Mouse (Mus musculus): ENCODE data around the gene Nosip.
"Not testable (repeated sequence)": the region's sequence is repeated elsewhere in the genome, so short reads cannot be mapped to it uniquely, and the experiment has no call there.

Gene Nosip

DNA sequence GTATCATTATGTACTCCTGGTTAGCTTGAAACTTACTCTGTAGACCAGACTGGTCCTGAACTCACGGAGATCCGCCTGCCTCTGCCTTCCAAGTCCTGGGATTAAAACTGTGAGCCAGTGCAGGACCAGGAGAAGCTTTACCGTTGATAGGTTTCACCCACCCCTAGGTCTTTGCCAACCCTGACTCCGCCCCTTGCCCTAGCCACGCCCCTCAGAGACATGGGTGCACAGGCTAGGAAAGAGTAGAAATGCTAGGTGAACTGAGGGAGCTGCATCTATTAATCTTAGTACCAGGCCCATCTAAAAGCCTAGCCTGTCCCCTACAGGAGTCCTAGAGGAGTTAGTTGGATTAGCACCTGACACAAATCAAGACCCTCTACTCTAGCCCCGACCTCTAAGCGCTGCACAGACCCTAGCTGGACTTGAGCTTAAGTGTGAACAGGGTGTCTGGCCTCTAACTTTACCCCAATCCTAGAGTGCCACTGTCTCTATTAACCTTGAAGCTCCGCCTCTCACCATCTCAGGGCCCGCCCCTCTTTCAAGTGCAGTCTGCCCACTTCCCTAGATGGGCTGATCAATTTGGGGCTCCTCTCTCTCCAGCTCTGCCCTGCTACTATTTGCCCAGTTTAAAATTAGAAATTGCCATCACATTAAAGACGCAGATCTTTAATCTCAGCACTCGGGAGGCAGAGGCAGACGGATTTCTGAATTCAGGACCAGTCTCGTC is 28.2 kb downstream of the Nosip start:
- no peak for DNase-seq (ENCODE audit: low spot score)

- DNase-seq (ENCODE audit: low spot score), result peak; percentile 32
Observed at GRCm38 (mm10) chr7:45091001-45091990, 29.1 kb downstream of the Nosip start.

- DNase-seq (ENCODE audit: low spot score), result peak; percentile 76
Observed at GRCm38 (mm10) chr7:45092048-45092447, 29.8 kb downstream of the Nosip start, which contains the start of gene Rcn3. TSS of gene Rcn3 (minus strand) at chr7:45092221.

GRCm38 (mm10) chr7:45092828-45093515 is 30.7 kb downstream of the Nosip start:
- DNase-seq (ENCODE audit: low spot score), result no peak

DNA sequence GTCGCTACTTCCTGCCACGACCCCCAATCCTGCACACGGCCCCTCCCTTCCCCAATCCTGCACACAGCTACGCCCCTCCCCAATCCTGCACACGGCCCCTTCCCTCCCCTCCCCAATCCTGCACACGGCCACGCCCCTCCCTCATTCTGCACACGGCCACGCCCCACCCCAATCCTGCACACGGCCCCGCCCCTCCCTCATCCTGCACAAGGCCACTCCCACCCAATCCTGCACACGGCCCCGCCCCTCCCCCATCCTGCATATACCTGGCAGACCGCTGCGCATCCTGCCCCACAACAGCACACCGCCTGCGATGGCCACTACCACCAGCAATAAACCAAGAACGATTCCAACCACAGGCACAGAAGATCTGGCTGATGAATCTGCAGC is 31.3 kb downstream of the Nosip start:
- DNase-seq (ENCODE audit: low spot score), result no peak

- no peak for DNase-seq (ENCODE audit: low spot score)
Observed at GRCm38 (mm10) chr7:45094121-45094520, 31.9 kb downstream of the Nosip start.

DNA sequence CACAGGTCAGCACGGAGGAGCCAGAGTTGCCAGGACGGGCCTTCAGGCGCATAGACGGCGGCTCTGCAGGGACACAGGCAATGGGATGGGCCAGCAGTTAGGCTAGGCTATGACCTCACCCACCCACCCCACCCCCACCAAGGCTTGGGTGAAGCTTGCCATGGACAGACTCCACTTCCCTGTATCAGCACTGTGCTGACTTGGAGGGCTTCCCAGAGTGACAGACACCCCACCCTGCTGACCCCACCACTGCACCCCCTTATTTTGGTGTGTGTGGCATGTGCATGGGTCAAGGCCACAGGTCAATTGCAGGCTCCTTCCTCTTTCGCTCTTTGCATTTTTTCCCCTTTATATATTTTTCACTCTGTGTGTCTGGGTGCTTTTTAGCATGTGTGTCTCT is 33.1 kb downstream of the Nosip start:
- no peak for DNase-seq (ENCODE audit: low spot score)

DNA sequence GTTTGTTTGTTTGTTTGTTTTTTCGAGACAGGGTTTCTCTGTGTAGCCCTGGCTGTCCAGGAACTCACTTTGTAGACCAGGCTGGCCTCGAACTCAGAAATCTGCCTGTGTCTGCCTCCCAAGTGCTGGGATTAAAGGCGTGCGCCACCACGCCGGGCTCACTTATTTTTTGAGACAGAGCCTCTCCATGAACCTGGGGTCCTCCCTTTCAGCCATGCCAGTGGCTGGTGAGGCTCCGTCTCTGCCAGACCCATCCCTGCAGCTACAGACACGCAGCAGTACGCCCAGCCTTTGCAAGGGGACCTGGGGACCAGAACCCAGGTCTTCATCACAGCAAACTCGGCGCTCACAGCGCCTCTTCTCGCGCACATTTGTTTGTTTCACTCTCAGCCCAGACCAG is 33.7 kb downstream of the Nosip start:
- not testable (repeated sequence) for DNase-seq (ENCODE audit: low spot score)

GRCm38 (mm10) chr7:45097479-45097878 is 35.2 kb downstream of the Nosip start:
- DNase-seq (ENCODE audit: low spot score), result no peak

- DNase-seq (ENCODE audit: low spot score), result no peak
Observed at GRCm38 (mm10) chr7:45098541-45099240, 36.5 kb downstream of the Nosip start.

GRCm38 (mm10) chr7:45100046-45100445 is 37.8 kb downstream of the Nosip start:
- no peak for DNase-seq (ENCODE audit: low spot score)

DNA sequence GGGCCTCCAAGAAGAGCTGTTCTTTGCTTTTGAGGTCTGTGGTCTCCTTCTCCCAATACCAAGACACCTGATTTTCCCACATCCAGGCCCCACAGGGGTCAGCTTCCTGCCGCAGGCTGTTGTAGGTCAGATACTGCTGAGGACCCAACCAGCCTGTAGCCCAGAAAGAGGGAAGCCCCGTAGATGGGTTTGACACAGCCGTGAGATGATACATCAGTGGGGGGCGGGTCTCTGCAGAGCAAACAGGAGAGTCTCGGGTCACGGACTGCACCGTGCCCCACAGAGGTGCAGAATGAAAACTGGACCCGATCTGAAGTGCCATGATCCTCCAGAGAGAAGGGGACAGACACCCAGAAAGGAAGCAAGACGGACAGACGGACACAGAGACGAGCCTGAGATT is 40.2 kb downstream of the Nosip start:
- DNase-seq (ENCODE audit: low spot score), result no peak

DNA sequence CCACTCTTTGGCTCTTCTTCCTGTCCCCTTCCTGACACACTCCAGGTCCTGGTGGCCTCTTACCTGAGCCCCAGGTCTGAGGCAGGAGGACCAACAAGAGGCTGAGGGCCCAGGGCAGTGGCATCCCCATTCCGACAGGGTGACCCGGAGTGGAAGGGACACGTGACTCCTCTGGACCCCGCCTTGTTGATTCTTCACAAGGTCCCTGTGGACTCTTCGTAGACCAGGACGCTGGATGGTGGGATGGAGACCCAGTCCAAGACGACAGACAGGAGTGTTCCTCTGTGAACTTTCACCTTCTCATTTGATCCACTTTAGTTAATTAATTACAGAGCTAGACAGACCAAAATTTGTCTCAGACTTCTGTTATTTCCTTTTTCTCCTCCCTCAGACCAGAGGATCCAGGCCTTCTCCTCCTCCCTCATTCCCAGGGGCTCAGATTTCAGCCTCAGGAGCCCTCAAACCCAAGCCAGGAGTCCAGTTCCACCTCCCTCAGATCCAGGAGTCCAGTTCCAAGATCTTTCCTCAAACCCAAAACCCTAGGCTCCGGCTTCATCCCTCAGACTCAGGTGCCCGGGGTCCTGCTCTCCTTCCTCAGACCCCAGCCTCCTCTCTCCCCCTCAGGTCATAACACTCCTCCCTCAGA is 40.8 kb downstream of the Nosip start:
- DNase-seq (ENCODE audit: low spot score), result no peak

DNA sequence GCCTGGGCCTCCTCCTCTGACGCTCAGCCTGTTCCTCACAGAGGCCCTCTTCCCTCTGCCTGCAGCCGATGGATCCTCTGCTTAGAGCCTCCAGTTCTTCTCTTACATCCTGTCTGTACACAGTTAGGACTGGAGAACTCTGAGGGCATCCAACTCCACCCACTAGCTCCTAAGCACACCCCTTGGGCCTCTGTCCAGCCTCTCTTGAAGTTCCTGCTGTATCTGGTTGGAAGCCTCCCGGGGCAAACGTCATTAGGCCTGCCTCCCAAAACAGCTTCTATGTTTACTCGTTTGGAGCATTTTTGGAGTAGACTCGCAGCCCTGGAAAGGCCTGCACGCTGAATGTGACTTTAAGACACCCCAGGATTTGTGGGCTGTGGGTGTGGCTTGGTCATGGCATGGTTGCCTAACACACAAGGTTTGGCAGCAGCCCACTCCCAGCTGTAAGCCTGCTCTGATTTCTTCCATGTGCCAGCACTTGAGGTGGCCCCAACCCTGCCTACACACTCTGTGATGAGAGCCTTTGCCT is 41.5 kb downstream of the Nosip start, which contains the start of gene Fcgrt:
TSS of gene Fcgrt (minus strand) at position 200 of the 529 bp plus-strand sequence.
- peak; percentile 74 for DNase-seq (ENCODE audit: low spot score)

DNA sequence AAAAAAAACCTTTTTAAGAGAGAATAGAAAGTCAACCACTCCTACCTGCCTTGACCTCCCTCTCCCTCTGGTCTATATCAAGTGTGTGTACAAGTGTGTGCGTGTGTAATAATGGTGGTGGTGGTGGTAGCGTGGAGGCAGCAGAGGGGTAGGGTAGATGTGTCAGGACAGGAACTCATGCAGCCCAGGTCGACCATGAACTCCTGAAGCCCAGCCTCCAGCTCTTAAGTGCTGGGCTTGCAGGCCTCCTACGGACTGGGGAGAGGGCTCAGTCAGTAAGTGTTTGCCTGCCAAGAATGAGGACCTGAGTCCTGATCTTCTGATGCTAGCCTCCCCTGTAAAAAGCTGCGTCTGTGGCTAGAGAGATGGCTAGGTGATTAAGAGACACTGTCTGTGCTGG is 42.7 kb downstream of the Nosip start:
- no peak for DNase-seq (ENCODE audit: low spot score)

- no peak for DNase-seq (ENCODE audit: low spot score)
Observed at GRCm38 (mm10) chr7:45105491-45105890, 43.3 kb downstream of the Nosip start.

- no peak for DNase-seq (ENCODE audit: low spot score)
Observed at GRCm38 (mm10) chr7:45106441-45106840, 44.2 kb downstream of the Nosip start.

GRCm38 (mm10) chr7:45107052-45107645 is 44.9 kb downstream of the Nosip start:
- no peak for DNase-seq (ENCODE audit: low spot score)

DNA sequence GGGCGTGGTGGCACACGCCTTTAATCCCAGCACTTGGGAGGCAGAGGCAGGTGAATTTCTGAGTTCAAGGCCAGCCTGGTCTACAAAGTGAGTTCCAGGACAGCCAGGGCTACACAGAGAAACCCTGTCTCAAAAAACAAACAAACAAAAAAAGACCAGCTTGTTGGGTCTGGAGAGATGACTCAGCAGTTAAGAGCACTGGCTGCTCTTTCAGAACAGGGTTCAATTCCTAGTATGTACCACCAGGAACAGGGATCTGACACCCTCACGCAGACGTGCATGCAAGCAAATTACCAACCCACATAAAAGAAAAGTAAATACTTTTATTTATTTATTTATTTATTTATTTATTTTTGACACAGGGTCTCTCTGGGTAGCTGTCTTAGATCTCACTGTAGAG is 47.9 kb downstream of the Nosip start:
- not testable (repeated sequence) for DNase-seq (ENCODE audit: low spot score)

DNA sequence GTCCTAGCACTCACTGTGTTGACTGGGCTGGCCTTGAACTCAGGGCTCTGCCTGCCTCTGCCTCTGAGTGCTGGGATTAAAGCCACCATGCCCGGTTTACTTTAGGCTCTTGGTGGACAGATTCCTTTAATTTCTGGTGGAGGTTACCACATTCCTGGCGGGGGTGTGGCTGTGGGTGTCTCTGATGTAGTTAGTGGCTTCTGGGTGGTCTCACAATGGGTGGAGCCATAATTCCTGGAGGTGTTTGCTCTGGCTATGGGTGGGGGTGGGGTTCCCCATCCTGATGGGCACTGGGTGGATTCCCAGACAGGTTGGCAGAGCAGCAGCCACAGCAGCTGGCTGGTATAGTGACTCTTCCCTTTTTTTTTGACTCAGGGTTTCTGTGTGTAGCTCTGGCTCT is 49.7 kb downstream of the Nosip start:
- no peak for DNase-seq (ENCODE audit: low spot score)

GRCm38 (mm10) chr7:45112529-45112928 is 50.3 kb downstream of the Nosip start:
- no peak for DNase-seq (ENCODE audit: low spot score)
